Mouse (Mus musculus): Measurements from ENCODE around the gene Camk1g.

Gene Camk1g

GRCm38 (mm10) chr1:193334546-193334945 lies 35.6 kb downstream of the Camk1g start:
- DNase-seq (ENCODE audit: inconsistent ontology term): no peak

- no peak for DNase-seq (ENCODE audit: inconsistent ontology term)
These were observed 36.3 kb downstream of the Camk1g start for GRCm38 (mm10) chr1:193333776-193334175.

- DNase-seq (ENCODE audit: inconsistent ontology term): no peak
These were observed 37.4 kb downstream of the Camk1g start for GRCm38 (mm10) chr1:193332671-193333070.

GRCm38 (mm10) chr1:193332018-193332417 lies 38.1 kb downstream of the Camk1g start:
- no peak for DNase-seq (ENCODE audit: inconsistent ontology term)

- DNase-seq (ENCODE audit: inconsistent ontology term): no peak
These were observed 39.5 kb downstream of the Camk1g start for GRCm38 (mm10) chr1:193330626-193331025.

GRCm38 (mm10) chr1:193330172-193330571 lies 39.9 kb downstream of the Camk1g start:
- DNase-seq (ENCODE audit: inconsistent ontology term): peak; percentile 63

- DNase-seq (ENCODE audit: inconsistent ontology term): no peak
These were observed 40.5 kb downstream of the Camk1g start for GRCm38 (mm10) chr1:193329557-193329956.

GRCm38 (mm10) chr1:193327686-193328085 lies 42.4 kb downstream of the Camk1g start:
- DNase-seq (ENCODE audit: inconsistent ontology term): no peak

- DNase-seq (ENCODE audit: inconsistent ontology term): peak; percentile 74
These were observed 42.9 kb downstream of the Camk1g start for GRCm38 (mm10) chr1:193327216-193327615.

- peak; percentile 68 for DNase-seq (ENCODE audit: inconsistent ontology term)
These were observed 43.5 kb downstream of the Camk1g start for GRCm38 (mm10) chr1:193326456-193327145.

- no peak for DNase-seq (ENCODE audit: inconsistent ontology term)
These were observed 44.2 kb downstream of the Camk1g start for GRCm38 (mm10) chr1:193325891-193326290.

GRCm38 (mm10) chr1:193324224-193324623 lies 45.9 kb downstream of the Camk1g start:
- no peak for DNase-seq (ENCODE audit: inconsistent ontology term)

GRCm38 (mm10) chr1:193323686-193324085 lies 46.4 kb downstream of the Camk1g start:
- no peak for DNase-seq (ENCODE audit: inconsistent ontology term)

GRCm38 (mm10) chr1:193320398-193320797 lies 49.7 kb downstream of the Camk1g start:
- no peak for DNase-seq (ENCODE audit: inconsistent ontology term)

GRCm38 (mm10) chr1:193319721-193320120 lies 50.4 kb downstream of the Camk1g start:
- no peak for DNase-seq (ENCODE audit: inconsistent ontology term)

- DNase-seq (ENCODE audit: inconsistent ontology term): peak; percentile 82
These were observed 52.9 kb downstream of the Camk1g start for GRCm38 (mm10) chr1:193317159-193317559.

- no peak for DNase-seq (ENCODE audit: inconsistent ontology term)
These were observed 53.7 kb downstream of the Camk1g start for GRCm38 (mm10) chr1:193316358-193316750.

GRCm38 (mm10) chr1:193315705-193316357 lies 54.3 kb downstream of the Camk1g start:
- peak; percentile 80 for DNase-seq (ENCODE audit: inconsistent ontology term)

- DNase-seq (ENCODE audit: inconsistent ontology term): no peak
These were observed 58.5 kb downstream of the Camk1g start for GRCm38 (mm10) chr1:193311596-193311995.

GRCm38 (mm10) chr1:193310519-193311085 lies 59.5 kb downstream of the Camk1g start:
- DNase-seq (ENCODE audit: inconsistent ontology term): no peak

- no peak for DNase-seq (ENCODE audit: inconsistent ontology term)
These were observed 60.1 kb downstream of the Camk1g start for GRCm38 (mm10) chr1:193309785-193310518.

GRCm38 (mm10) chr1:193306832-193307231 lies 63.3 kb downstream of the Camk1g start:
- no peak for DNase-seq (ENCODE audit: inconsistent ontology term)

Data from Muller cell, postnatal 12 days (primary cell).